ENCODE assay signal across 20 mouse cellular contexts in the genomic region with DNA sequence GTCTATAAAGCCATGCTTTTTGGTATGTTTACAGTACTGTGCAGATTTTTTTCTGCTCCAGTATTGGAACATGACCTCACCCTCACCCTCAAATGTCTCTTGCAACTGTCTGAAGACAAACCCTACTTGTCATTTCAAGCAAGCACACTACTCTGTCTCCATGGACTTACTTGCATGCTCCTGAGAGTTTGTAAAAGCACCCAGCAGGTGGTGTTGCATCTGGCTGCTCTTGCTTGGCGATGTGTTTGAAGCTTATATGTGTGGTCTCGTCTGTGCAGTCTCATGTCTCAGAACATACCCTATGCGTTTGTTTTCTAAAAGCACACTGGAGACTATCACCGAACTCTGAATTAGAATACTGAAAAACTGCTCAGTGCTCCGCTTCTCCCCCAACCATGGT.
A peak's percentile ranks its signal among the peaks of the same experiment; 100 is the strongest.
DNase-seq lines count a peak whose midpoint lies in the region; ATAC-seq and TF ChIP-seq lines count a peak whose summit lies in the region.
"Had no signal": no experiment of that assay in that cellular context is flagged by ENCODE, and none has a peak within 500 bp of the region (broad histone marks: within the 10 kb centered on the region; RNA-seq: fewer than 3 reads in every experiment).

No protein-coding gene starts in this region.

- peak; percentile 2 for TF ChIP-seq CTCF in left cerebral cortex, adult 2 months (IDR thresholded peaks at IDR 0.05)

- no peak overlapping the region for H3K4me2 ChIP-seq in neural tube, embryonic 13.5 days
- H3K4me2 ChIP-seq: heart, embryonic 11.5 days; heart, embryonic 15.5 days; hindbrain, embryonic 13.5 days had no signal

- peak; percentile 44 for ATAC-seq in frontal cortex, adult (ENCODE audit: low TSS enrichment)
- no peak for ATAC-seq in neural tube, embryonic 13.5 days (ENCODE audit: low read depth)
- ATAC-seq: forebrain, embryonic 14.5 days; Patski had no signal

- no peaks in the 10 kb centered on the region for H3K9me3 ChIP-seq in neural tube, embryonic 13.5 days
- H3K9me3 ChIP-seq: embryonic facial prominence, embryonic 10.5 days; heart, embryonic 15.5 days; hindbrain, embryonic 13.5 days had no signal

- H3K27me3 ChIP-seq in neural tube, embryonic 13.5 days = no peaks in the 10 kb centered on the region
- H3K27me3 ChIP-seq: heart, embryonic 15.5 days; hindbrain, embryonic 13.5 days; Patski had no signal

- 0 out of 2 replicates have a peak, but pooled peaks cover 2% of the 10 kb centered on the region for H3K36me3 ChIP-seq in neural tube, embryonic 13.5 days
- H3K36me3 ChIP-seq: embryonic facial prominence, embryonic 10.5 days; heart, embryonic 15.5 days; hindbrain, embryonic 13.5 days had no signal

- H3K4me1 ChIP-seq in neural tube, embryonic 13.5 days (replicated peaks) = peaks cover 16% of the 10 kb centered on the region

- intact Hi-C loops in left cerebral cortex, adult 2 months (cut with DNase I) = no loop called here
- intact Hi-C loops in left cerebral cortex, postnatal 14 days (cut with DNase I) = no loop called here

- H3K4me3 ChIP-seq in left cerebral cortex, adult 2 months = no peak overlapping the region
- no peak overlapping the region for H3K4me3 ChIP-seq in neural tube, embryonic 13.5 days
- H3K4me3 ChIP-seq: embryonic facial prominence, embryonic 10.5 days; heart, adult 2 months; heart, embryonic 15.5 days; hindbrain, embryonic 13.5 days had no signal

- 71% methylated on average over 5 of the region's 5 CpGs for WGBS in neural tube, embryonic 13.5 days

- H3K27ac ChIP-seq in left cerebral cortex, adult 2 months = no peak overlapping the region
- H3K27ac ChIP-seq in neural tube, embryonic 13.5 days (replicated peaks) = 0 out of 2 replicates have a peak overlapping the region, but pooled peaks have one; percentile 33
- H3K27ac ChIP-seq: embryonic facial prominence, embryonic 10.5 days; heart, adult 2 months; heart, embryonic 15.5 days; hindbrain, embryonic 13.5 days had no signal

- no peak overlapping the region for H3K9ac ChIP-seq in neural tube, embryonic 13.5 days
- H3K9ac ChIP-seq: heart, embryonic 15.5 days; hindbrain, embryonic 13.5 days had no signal

- no peak for DNase-seq in frontal cortex, adult 2 months (ENCODE audit: extremely low spot score in 1 of 2, low spot score in 1 of 2)
- DNase-seq in left cerebral cortex, adult 2 months (ENCODE audit: extremely low spot score in 1 of 2, low spot score in 2 of 2) = no peak
- DNase-seq in left cerebral cortex, postnatal 14 days (ENCODE audit: low spot score in 2 of 2) = no peak
- no peak for DNase-seq in neural tube, embryonic 10.5 days (ENCODE audit: extremely low spot score, low spot score)
- no peak for DNase-seq in T-cell, adult 2 months (ENCODE audit: low spot score)
- DNase-seq: adrenal gland, adult 2 months; adrenal gland, postnatal 25 days; cerebellum, adult 2 months; cerebellum, postnatal 10 days; gastrocnemius, postnatal 14 days; heart, adult 2 months; heart, postnatal 14 days had no signal
